Mouse (Mus musculus): Measurements from ENCODE around the gene Ccl6.
"Not testable (repeated sequence)": the region's sequence is repeated elsewhere in the genome, so short reads cannot be mapped to it uniquely, and the experiment has no call there.

Gene Ccl6

GRCm38 (mm10) chr11:83557074-83557473 lies 35.8 kb downstream of the Ccl6 start:
- DNase-seq (ENCODE audit: low spot score), result no peak

DNA sequence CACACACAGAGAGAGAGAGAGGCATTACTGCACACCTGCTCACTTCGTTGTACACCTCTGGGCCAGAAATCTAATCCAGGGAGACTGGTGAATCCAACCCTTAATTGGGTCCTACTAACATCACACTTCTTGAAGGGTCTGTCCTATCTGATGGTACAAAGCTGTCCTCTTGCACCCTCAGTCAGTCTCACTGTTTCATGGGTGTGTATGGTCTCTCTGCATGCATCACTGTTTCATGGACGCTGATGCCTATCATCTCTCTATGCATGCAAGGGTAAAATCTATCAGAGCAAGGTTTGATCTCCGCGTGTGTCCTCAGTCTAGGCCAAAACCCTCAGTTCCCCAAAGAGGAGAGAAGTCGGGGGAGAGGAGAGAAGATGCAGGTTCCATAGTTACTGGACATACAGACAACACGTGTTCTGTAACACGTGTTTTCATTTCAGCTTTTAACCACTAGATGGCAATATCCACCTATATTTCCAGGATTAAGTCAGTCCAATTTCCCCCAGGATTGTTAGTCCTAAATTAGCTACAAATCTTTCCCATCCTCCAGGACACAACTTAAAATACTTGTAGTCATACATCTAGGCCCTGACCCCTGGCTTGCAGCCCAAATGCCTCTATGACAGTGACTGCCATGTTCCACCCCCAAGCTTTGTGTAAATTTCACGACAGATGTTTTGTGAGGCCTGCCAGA lies 36.7 kb downstream of the Ccl6 start:
- no peak for DNase-seq (ENCODE audit: low spot score)

DNA sequence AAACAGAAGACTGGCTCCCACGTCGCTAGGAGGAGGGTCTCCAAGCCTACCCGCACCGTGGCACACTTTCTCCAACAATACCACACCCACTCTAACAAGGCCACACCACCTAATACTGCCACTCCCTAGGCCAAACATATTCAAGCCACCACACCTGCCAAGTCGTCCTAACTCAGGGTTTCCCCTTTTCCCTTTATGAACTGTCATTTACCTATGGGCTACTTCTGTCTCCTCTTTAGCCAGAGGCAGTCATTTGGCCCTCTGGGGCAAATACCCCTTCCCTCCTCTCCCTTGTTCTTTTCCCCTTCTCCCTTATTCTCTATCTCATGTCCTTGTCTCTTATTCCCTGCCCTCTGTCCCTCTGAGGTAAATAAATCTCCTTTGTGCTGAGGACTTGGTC lies 41.2 kb downstream of the Ccl6 start:
- no peak for DNase-seq (ENCODE audit: low spot score)

- not testable (repeated sequence) for DNase-seq (ENCODE audit: low spot score)
Measured at GRCm38 (mm10) chr11:83551037-83551436, 41.9 kb downstream of the Ccl6 start.

- DNase-seq (ENCODE audit: low spot score), result no peak
Measured at GRCm38 (mm10) chr11:83550186-83550632, 42.7 kb downstream of the Ccl6 start.

GRCm38 (mm10) chr11:83544214-83544613 lies 48.7 kb downstream of the Ccl6 start:
- no peak for DNase-seq (ENCODE audit: low spot score)

DNA sequence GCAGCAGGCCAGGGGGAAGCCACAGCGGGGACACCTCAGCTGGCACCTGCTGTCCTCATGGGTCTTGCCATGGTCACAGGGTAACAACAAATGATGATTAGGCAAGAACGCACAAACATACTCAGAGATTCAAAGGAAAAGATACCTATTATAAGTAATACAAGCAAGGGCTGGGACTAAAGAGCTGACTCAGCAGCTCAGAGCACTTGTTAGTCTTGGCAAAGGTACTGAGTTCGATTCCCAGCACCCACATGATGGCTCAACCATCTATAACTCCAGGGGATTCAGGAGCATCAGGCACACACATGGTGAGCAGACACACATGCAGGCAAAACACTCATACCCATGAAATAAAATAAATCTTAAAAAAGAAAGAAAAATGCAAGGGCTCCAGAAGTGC lies 51.5 kb downstream of the Ccl6 start:
- DNase-seq (ENCODE audit: low spot score), result no peak

- no peak for DNase-seq (ENCODE audit: low spot score)
Measured at GRCm38 (mm10) chr11:83540931-83541330, 52.0 kb downstream of the Ccl6 start.

DNA sequence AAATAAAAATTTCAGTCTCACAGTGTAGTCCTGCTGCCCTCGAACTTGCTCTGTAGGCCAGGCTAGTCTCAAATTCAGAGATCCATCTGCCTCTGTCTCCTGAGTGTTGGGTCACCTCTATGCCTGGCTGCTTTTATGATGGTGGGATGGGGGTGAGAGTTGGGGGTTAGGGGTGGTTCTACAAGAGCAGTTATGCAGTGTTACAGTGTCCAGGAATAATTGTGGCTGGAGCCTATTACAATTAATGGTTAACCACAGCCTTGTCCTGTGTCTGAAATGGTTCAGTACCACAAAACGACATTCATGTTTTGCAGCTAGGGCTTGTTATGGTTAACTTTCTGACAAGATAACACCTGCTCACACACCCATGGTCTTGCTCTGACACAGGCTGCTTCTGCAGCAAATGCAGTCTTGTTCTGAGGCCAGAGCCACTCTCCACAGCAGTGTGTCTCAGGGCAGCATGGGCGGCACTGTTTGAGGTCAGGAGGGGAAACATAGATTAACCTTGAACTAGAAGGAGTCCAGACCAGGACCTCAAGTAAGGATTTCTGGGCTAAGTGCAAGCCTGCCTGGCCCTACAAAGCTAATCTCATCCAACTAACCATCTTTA lies 54.1 kb downstream of the Ccl6 start:
- no peak for DNase-seq (ENCODE audit: low spot score)
